Mouse (Mus musculus): ENCODE results near the gene Npdc1.

Gene Npdc1

DNA sequence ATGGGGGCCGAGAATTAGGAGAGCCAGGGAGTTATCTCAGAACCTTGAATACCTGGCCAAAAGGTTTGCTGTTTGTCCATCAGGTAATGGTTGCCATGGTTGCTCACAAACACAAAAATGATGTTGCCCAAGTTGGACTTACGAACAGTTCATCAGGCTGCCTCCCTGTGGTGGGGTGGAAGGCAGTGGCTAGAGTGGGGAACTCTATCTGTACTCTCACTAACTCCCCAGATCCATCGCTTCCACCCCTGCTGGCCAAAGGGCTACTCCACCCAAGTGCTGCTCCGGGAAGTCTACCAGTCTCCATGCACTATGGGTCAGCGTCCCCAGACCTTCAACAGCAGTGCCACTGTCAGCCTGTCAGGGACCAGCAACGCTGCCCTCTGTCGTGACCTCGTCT, at the start of gene Npdc1:
TSS of gene Npdc1 (plus strand) at position 301 of the 400 bp plus-strand sequence.
- DNase-seq (ENCODE audit: low spot score in 2 of 2), result no peak

DNA sequence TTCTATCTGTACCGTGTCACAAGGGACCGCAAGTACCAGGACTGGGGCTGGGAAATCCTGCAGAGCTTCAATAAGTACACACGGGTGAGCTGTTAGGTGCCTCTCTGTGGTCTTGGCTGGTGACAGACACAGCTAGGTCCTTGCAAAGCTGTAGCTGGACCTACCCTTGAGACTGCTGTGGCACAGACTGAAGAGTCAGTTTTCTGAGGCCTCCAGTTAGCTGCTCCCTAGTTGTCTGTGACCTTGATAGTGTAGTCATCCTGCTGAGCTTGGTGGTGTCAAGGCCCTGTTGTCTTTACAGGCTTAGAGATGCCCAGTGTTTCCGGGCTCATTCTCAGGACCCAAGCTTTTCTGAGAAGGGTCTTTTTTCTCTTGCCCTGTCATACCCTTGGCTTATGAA, 49.7 kb upstream of the Npdc1 start:
- no peak for DNase-seq (ENCODE audit: low spot score in 2 of 2)

GRCm38 (mm10) chr2:25350701-25351100, 48.5 kb upstream of the Npdc1 start:
- DNase-seq (ENCODE audit: low spot score in 2 of 2), result no peak

DNA sequence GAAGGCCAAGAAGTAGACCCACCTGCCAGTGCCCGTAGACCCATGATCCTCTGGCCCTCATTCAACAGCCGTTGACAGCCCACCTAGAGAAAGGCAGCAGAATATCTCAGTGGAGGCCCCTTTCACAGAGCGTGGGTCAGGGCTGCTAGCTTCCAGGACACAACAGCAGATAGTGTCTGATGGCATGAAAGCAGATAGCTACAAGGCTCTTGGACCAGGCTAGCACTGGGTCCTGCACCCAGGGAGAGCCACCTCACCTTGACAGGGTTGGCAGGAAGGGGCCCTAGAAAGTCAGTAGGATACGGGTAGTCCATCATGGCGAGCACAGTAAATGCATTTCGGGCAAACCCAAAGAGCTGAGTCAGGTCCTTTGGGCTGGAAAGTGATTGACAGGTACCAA, 44.9 kb upstream of the Npdc1 start:
- no peak for DNase-seq (ENCODE audit: low spot score in 2 of 2)

DNA sequence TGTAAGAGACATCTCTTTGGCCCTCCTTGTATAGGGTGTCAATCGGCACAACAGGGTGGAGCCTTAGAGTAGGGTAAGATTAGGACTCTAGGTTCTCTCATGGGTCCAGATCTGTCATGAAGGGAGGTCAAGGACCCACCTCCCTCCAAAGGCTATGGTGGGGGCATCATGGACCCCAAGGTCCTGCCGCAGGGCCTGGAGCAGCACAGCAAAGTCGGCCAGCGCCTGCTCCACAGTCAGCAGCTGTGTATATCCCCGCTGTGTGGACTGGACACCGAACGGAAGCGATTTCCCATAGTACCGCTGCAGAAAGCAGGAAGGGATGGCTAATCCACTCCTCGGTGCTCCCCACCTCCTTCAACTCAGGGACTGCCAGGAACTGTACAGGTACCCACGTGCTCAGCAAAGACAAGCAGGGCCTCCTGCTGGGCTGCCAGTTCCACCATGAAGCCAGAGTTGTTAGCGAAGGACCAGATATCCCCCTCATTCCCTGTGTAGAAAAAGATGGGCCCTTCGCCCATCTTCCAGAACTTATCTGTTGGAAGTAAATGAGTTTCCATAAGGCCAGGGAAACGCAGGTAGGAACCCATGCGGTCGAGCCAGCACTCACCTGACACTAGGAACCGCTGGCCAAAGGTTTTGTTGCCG, 43.6 kb upstream of the Npdc1 start:
- DNase-seq (ENCODE audit: low spot score in 2 of 2), result peak in 1 of 2 experiments; percentile 11

- peak; percentile 87 to 88 for DNase-seq (ENCODE audit: low spot score in 2 of 2)
Measured at GRCm38 (mm10) chr2:25356208-25357079, 42.7 kb upstream of the Npdc1 start, which contains the start of gene Dpp7. Gene Dpp7, minus strand, starts transcription at chr2:25356359.

DNA sequence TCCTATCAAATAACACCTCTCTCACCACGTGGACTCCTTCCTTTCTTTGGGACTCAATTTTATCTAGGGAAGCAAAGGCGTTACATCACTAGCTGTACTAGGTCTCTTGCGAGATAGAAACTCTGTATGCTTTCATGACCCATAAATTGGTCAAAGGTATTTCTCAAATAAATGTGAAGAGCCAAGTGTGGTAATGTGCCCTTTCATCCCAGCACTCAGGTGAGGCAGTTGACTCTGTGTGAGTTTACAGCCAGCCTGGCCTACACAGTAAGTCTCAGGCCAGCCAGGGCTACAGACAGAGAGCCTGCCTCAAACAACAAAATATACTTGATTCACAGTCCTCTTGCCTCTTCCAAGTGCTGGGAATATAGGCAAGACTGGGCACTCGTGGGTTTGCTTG, 39.3 kb upstream of the Npdc1 start:
- DNase-seq (ENCODE audit: low spot score in 2 of 2), result no peak

- no peak for DNase-seq (ENCODE audit: low spot score in 2 of 2)
Measured at GRCm38 (mm10) chr2:25363478-25364178, 35.5 kb upstream of the Npdc1 start.

DNA sequence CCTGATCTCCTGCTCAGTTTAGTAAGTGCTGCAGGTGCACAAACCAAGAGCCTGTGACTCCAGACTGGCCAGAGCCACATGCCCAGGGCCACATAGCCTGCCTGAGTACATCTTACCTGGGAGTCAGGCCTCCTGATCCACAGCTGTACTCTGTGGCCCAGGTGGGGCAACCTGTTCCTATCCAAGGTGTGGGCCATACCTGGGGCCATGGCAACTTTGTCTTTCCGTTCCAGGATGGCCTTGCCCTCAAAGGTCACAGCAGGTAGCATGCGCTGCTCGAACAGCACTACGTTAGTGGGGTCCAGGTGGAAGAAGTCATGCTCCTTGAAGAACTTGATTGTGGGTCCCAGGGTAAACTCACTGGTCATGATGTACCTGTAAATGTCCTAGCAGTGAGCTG, 34.8 kb upstream of the Npdc1 start:
- DNase-seq (ENCODE audit: low spot score in 2 of 2), result no peak

DNA sequence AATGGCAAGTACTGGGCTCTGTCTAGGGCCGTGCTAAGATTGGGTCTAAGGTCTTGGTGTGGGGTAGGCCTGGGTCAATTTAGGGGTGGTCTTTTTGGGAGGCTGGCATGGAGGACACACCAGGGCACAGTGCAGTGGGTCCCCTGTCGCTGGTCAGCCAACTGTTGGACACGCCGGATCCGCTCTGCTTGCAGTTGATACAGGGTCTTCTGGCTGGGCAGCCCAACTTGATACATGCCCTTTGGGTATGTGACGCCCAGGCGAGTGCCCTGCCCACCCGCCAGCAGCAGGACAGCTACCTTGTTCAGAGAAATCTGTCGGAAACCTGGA, 34.4 kb upstream of the Npdc1 start:
- no peak for DNase-seq (ENCODE audit: low spot score in 2 of 2)

DNA sequence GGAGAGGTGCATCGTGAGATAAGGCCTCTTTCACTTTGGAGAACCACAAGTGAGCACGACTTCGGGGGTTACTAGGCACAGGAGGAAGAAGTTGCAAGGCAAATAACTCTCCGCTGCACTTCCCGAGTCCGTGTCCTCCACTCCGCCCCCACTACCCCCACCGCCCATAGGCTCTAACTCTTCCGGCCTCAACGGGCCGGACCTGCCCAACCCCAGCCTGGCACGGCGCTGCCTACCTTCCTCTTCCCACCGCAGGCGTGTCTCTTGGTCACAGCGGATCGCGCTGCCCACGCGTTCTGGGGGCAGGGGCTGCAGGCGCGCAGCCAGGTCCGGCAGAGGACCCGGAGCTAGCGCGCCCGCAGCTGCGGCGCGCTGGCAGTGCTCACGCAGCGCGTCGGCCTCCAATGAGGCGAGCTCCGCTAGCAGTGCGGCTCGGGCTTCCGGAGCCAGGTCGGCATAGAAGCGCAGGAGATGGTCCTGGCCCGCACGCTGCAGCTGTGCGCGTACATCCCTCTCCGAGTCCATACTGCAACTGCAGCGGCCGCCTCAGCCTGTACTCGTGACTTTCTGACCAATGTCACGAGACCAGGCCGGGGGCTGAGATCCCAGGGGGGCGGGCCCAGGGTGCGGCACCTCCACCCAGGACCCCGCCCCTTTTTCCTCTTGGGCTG, 33.9 kb upstream of the Npdc1 start, which contains the start of gene Uap1l1:
TSS of gene Uap1l1 (minus strand) at position 592 of the 671 bp plus-strand sequence.
- peak; percentile 58 to 68 for DNase-seq (ENCODE audit: low spot score in 2 of 2)

DNA sequence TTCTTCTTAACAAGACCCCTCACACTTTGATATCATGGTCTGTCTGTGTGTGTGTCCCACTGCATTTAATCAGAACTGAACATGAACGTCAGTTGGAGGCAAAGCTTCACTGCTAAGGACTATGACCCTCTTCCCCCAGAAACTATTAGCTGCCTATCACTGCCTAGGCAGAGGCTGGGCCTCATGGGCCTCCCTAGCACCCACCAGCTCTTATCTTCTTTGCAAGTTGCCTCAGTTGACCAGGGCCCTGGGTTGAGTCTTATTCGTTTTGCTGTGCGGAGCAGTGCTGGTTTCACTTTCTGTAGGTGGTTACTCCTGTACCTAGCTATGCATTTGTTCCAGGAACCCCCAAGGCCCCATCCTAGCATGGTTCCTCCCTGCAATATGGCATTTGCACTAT, 29.2 kb upstream of the Npdc1 start:
- no peak for DNase-seq (ENCODE audit: low spot score in 2 of 2)

DNA sequence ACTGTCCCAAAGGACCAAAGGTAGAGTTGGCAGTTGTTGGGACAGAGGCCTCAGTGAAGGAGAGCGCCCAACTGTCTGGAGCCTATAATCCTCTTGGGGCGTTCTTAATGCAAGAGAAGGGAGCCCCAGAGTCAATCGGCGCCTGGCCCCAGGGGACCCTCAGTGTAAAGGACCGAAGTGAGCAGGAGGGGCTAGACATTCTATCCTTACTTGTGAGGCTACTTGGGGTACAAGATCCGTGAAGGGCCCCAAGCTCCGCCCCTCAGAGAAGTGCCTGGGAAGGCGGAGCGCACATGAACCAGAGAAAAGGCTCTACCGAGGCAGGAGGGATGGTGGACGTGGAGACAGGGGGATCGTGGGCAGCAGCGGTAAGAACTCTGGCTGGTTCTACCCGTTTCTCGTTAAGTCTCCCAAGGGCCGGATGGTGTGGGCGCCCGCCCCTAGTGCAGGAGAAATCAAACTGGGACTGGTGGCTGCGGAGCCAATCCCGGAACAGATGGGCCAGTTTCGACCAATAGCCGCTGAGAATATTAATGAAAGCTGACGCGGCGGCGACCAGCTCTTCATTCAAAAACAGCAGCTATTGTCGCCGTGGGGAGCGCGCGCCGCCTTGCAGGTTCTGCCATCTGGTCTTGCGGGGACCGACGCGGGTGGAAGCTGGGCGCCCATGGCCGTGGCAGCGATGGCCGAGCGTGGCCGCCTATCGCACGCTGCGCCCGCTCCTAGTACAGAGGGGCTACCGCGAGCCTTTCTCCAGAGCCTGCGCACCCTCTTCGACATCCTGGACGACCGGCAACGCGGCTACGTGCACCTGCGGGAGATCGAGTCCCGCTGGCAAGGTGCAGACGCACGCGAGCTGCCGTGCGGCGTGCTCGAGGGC, 27.1 kb upstream of the Npdc1 start, which contains the start of gene Sapcd2:
TSS of gene Sapcd2 (plus strand) at position 558 of the 880 bp plus-strand sequence.
- peak; percentile 90 to 94 for DNase-seq (ENCODE audit: low spot score in 2 of 2)

DNA sequence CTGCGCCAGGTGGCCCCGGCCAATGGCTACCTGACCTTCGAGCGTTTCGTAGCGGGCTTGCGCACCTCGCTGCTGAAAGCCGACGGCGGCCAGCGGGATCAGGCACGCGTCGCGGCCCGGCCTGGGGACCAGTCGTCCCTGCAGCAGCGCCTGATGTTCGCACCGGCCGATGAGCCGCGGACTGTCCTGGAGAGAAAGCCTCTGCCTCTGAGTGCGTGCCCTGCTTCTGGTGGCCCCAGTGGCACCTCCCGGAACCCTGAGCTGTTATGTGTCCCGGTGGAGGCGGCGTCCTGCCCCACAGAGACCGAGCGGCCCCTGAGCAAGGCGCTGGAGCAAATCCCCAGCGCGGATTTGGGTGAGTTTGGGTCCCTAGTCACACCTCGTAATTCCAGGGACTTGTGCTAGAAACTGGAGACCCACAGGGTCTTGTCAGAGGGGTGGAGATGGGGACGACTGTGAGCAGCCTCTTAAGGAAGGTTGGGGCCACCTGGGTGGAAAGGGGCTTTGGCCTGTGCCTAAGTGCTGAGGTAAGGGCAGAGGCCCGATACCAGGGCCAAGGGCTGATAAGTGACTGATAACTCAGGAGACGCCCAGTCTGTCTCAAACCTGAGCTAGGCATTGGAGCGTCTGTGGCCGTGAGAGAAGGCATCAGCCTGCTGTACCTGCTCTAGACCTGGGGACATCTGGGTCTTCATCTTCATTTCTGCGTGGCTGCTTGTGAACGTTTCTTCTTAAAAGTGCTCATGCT, 26.3 kb upstream of the Npdc1 start:
- no peak for DNase-seq (ENCODE audit: low spot score in 2 of 2)

DNA sequence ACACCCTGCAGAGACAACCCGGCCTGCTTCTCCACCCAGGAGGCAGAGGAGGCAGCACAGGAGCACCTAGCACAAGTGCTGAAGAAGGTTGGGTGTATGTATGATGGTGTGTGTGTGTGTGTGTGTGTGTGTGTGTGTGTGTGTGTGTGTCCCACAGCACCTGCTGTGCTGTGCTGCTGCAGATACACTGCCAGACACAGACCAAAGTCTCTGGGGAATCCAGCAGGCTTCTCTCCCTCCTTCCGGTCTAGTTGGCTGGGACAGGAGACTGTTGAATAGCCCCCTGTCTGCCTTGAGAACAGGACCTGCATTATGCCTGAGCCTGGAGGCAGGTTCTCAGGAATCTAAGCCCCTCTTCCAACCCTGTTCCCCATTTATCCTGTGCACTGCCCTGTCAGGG, 25.7 kb upstream of the Npdc1 start:
- DNase-seq (ENCODE audit: low spot score in 2 of 2), result no peak

- peak; percentile 58 to 72 for DNase-seq (ENCODE audit: low spot score in 2 of 2)
Measured at GRCm38 (mm10) chr2:25376589-25376988, 22.6 kb upstream of the Npdc1 start.

- no peak for DNase-seq (ENCODE audit: low spot score in 2 of 2)
Measured at GRCm38 (mm10) chr2:25384492-25384891, 14.7 kb upstream of the Npdc1 start.

DNA sequence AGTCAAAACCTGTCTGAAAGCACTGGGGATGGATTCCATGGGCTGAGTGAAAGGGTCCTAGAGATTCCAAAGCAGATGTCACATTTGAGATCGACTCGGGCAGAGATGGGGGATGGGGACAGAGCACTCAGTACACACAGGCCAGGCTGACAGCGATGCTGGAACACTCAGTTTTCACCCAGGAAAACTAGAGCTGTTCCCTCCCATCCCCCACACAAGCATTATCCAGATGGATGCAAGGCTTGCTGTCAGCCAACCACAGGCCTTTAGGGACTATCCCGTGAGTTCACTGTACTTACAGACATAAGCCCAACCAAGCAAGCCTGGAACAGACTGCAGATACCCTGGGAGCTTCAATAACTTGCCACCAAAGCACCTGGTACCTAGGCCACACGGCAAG, 7.9 kb upstream of the Npdc1 start:
- DNase-seq (ENCODE audit: low spot score in 2 of 2), result no peak

- DNase-seq (ENCODE audit: low spot score in 2 of 2), result peak in 1 of 2 experiments; percentile 49
Measured at GRCm38 (mm10) chr2:25394281-25395221, 4.6 kb upstream of the Npdc1 start.

Data from right cerebral cortex, adult 2 months (tissue).